Mouse (Mus musculus) heart, adult 8-10 months (tissue): ENCODE results near the gene Sirt2. TPM values are rescaled to one million over a fixed set of nuclear protein-coding genes. Genes with fewer than 3 reads are reported as not detected.

Source experiments
- DNase-seq: peaks from one replicate; pipeline ENCODE4 v3.0.0; 2022; ENCODE audit warnings: low spot score
- total RNA-seq, 4 experiments: library from RNA; stranded (reverse); gene quantifications; 2 replicates each; pipeline ENCODE4 v1.2.4; 2022

The Sirt2 gene
- total RNA-seq, 4 experiments from 2014 or later = 84.0 to 92.6 (median 90.8) TPM

DNA sequence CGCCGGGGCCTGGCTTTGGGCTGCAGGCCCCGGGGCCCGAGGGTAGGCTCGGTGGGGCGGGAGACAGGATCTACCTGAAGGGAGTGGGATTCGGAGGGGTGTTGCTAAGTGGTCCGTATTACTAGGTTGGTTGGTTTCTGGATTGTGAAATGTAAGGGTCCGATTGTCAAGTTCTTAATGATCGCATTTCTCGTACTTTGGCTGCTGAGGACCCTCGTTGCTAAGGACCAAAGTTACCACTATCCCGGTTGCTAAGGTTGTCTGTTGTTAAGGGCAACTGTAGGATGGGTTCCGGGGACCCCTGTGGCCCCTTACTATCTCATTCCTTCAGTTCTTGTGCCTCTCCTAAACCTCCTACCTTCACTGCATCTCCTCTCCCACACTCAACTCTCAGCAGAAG is 375 bp downstream of the Sirt2 start:
- DNase-seq = no peak

DNA sequence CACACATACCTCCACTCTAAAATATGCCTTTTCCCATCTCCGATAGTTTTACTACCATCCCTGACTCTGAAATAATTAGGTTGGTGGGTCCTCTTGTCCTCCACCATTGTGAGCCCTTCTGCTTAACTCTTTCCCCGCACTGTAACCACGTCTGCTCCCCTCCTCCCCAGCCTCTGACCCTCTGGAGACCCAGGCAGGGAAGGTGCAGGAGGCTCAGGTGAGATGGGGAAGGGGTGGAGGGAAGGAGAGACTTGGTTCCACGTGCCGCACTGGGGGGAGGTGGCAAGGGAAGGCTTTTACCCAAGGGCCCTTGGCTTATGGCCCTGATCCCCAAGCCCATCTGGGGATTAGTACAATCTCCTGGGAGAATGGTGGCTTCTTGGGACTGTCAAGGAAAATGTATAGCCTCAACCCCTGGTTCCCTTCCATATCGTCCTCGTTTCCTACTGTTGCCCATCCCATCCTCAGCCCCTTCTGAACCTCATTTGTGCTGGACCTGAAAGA is 979 bp downstream of the Sirt2 start, which contains the start of gene Nfkbib:
Gene Nfkbib, minus strand, starts transcription at position 51 of the 504 bp plus-strand sequence.
- DNase-seq = no peak

DNA sequence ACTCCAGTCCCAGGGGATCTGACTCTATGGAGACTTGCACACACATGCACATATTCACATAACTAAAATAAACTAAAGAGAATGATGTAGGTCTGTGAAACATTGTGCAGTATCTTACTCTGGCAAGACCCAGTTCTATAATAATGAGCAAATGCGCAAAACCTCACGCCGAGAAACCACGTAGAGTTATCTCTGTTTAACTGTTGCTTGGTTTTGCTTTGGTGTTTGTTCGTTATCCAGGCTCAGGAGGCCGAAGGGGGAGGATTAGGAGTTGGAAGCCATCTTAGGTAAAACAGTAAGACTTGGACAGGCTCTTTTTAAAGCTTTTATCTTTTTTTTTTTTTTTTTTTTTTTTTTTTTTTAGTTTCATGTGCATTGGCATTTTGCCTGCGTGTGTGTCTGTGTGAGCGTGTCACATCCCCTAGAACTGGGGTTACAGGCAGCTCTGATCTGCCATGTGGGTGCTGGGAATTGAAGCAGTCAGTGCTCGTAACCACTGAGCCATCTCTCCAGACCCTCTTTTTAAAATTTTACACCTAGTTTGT is 3.0 kb downstream of the Sirt2 start:
- DNase-seq = no peak

DNA sequence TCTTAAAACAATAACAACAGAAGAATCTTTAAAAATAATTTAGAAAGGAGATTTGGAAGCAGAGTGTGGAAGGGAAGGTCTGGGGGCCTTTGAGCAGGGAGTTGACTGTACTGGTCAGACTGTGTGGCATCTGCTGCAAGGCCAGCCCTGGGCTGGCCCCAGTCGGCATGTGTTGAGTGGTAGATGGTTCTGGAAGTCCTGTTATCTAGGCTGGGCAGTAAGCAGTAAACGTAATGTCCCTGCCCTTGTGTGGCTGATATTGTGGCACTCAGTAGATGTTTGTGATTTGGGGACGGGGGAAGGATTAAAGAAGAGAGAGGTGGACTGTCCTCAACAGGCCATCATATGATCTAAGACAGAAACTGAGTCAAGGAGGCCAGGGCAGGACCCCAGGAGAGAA is 3.8 kb downstream of the Sirt2 start:
- DNase-seq = no peak

DNA sequence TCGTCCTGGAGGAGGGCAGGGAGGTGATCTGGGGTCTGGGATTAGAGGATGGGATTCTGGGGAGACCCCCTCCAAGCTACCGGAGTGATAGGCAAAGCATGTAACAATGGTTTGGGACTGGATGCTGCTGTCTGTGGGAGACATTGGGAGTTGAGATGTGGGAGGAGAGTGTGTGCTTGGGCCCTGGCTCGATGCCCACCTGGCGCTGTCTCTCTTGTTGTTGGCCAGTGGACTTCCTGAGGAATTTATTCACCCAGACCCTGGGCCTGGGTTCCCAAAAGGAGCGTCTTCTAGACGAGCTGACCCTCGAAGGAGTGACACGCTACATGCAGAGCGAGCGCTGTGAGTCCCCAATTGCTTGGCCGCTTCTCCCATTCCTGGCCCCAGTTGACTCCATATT is 5.3 kb downstream of the Sirt2 start:
- no peak for DNase-seq

DNA sequence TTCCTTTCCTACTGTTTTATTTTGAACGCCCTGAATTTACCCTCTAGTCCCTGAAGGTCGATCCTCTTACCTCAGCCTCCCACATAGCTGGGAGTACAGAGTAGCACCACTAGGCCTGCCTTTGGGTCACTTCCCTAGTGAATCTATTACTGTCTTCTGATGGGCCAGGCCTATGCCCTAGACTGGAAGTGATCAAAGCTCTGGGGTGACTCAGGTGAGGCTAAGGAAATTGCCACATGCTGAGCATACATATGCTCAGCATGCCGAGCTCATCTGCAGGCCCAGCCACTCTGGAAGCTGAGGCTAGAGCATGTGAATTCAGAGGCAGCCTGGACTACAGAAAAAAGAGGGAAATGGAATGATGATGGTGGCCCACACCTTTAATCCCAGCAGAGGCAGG is 6.6 kb downstream of the Sirt2 start:
- no peak for DNase-seq

DNA sequence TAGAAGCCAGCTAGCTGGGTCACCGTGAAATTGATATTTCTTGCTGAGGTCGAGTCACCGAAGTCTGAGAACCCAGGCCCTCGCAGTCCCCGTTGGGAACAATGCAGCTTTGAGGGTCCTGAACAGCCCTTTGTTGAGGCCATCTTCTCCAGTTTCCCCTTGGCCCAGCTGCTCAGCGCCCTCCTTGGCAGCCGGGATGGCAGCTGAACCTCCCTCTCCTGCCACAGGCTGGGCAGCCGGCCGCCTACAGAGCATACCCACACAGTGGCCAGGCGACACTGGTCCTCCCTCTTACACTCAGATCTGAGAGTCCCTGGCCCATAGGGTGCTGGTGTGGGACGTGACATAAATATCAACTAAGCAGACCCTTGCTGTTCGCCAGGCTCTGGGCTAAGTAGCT is 7.6 kb downstream of the Sirt2 start:
- no peak for DNase-seq

DNA sequence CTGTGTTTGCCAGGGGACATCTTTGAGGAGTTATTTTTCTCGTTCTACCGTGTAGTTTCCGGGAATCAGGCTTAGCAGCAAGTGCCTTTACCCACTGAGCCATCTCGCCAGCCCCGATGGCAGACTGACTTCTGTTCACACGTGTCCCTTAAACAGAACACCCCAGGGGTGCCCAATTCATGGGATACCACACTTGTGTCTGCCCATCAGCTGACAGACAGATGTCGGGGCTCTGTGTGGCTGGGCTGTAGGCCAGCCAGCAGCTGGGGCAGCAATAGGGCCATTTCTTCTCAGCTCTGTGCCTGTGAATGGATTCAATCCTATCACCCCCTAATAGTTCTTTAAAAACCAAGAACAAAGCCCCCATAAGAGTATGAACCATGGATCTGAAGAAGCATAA is 8.6 kb downstream of the Sirt2 start:
- DNase-seq = no peak

DNA sequence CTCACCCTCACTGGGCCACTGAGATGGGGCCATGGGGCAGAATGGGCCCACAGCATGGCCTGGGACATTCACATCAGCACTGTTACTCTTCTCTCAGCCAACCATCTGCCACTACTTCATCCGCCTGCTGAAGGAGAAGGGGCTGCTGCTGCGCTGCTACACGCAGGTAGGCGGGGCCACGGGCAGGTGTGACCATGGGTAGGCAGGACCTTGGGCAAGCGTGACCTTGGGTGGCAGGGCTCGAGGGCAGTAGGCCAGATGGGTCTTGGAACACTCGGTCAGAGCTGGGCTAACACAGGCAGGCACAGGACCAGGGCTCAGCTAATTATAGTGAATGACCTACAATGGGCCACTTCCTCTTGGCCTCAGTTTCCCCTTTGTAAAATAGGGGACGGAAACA is 12.3 kb downstream of the Sirt2 start:
- no peak for DNase-seq

DNA sequence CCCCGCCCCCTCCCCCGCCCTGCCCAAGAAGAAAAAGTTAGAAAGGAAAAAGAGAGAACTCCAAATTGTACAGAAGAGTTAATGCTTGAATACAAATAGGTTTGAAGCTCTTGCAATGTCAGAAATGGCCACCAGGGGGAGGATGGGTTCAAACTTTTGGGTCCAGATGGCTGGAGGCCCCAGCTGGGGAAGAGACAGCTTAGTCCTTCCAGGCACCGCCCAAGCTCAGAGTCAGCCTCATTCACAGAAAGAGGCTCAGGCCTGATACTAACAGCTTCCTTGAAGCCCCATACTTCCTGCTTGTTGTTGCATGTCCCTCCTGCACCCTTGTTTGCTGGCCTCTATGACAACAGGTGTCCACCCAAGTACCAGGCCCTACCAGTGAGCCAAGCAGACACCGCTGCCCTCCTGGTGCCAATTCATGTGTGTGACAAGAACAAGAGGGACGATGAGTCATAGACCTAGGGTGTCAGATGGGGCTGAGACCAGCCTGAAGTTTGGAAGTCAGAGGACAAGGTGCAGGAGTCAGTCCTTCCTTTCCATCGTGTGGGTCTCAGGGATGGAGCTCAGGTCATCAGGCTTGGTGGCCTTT is 13.6 kb downstream of the Sirt2 start:
- DNase-seq = peak; percentile 93

DNA sequence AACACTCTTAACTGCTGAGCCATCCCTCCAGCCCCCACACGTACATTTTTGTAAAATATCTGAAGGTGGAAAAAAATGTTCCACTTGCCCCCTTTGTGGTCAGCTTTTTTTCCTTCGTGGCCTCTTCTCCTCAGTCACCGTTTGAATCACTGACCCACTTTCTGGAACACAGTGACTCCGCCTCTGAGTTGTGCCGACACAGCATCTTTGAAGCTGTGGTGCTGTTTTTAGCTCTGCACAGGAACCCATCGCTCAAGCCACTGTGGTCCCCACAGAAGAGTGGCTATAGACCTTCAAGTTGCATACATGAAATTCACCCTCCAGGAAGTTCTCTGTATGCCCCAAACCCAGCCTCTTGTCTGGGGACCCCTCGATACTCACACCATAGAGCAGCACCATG is 14.3 kb downstream of the Sirt2 start:
- no peak for DNase-seq

DNA sequence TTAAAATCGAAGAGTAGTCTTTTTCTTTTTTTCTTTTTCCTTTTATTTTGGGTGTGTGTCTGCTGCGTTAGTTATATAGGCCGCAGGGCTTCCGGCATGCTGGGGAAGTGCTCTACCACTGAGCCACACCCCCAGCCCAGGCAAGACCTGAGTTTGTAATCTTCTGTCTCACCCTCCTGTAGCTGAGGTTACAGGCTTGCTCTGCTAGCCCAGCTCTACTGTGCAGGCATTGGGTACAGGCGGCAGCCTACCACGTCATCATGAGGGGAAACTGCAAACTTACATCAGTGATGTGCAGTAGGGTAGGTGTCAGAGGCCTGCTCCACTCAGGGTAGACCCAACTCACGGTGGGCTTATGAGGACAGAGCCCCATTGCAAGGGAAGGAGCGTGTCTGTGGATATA is 14.7 kb downstream of the Sirt2 start:
- DNase-seq = no peak

DNA sequence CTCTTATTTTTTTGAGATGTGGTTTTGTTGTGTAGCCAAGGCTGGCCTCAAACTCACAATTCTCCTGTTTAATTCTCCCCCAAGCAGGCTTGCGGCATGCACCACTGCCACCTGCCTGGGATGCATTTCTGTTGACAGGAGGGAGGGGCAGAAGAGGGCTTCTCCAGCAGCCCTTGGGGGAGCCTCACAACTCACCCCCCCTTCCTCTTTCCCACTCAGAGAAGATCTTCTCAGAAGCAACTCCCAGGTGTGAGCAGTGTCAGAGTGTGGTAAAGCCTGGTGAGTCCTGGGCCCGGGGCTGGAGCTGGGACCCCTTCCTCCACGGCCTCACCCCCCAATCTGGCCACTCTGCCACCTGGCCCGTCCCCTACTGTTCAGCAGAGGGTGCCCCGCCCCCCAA is 18.6 kb downstream of the Sirt2 start:
- DNase-seq = no peak

DNA sequence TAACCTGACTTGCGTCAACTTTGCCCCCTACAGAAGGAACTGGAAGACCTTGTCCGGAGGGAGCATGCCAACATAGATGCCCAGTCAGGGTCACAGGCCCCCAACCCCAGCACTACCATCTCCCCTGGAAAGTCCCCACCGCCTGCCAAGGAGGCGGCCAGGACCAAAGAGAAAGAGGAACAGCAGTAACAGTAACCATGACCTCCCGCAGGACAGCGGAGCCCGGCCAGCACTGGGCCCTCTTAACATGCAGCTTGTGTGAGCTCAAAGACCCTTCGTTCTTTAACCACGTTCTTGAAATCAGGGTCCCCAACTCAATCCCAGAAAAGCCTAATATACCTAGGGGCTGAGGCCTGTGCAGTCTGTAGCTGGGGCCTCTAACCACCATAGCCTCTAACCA is 21.3 kb downstream of the Sirt2 start:
- DNase-seq = no peak

DNA sequence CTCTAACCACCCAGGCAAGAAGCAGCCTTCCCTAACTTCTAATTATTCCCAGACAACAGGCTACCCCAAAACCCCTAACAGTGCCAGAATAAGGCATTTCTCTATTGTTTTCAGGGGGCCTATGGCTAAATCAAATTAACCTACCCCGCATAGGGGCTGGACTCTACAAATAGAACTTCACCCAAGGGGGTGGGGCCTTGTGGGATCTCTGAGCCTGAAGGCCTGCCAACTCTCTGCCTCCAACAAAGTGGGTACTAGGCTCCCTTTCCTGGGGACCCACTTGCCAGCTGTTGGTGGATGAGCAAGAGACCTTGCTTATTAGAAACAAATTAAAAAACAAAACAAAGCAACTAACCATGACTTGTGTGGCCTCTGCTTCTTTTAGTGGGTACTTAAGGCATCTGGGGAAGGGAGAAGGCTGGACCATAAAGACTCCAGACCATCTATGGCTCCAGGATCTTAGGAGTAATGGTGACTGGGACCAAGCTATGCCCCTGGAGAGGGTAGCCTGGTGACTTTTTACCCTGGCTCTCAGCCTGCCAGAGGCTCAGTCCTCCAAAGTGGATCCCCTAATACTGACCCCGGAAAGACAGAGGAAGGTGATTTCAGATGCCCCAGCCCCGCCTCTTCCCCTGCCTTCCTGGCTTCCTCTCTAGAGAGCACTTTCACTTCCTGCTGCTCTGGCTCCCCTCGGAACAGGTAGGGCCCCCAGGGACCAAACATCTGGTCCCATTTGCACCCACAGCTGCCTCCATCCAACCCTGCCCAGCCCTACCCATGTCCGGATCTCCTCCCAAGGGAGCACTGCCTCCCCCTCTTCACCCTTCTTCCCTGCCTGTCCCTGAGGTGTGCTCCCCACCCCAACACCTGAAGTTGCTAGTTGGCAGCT is 22.0 kb downstream of the Sirt2 start, which contains the start of gene Rinl:
Gene Rinl, plus strand, starts transcription at position 663 of the 889 bp plus-strand sequence.
- no peak for DNase-seq

DNA sequence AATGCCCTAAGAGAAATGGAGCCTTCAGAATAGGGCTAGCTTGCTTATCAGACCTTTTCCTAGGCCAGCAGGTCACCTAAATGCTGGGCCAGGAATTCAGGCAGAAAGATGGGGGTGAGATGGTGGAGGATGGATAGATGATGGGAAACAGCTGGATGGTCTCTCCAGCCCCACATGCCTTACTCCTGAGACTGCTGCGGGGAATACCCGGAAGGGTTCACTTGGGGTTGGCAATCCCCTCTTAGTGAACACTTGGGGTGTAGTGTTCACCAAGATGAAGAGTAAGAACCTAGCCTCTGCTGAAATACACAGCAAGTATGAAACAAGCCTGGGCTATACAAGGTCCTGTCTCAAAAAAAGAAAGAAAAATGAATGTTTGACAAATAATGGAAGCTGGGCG is 22.7 kb downstream of the Sirt2 start:
- DNase-seq = no peak

DNA sequence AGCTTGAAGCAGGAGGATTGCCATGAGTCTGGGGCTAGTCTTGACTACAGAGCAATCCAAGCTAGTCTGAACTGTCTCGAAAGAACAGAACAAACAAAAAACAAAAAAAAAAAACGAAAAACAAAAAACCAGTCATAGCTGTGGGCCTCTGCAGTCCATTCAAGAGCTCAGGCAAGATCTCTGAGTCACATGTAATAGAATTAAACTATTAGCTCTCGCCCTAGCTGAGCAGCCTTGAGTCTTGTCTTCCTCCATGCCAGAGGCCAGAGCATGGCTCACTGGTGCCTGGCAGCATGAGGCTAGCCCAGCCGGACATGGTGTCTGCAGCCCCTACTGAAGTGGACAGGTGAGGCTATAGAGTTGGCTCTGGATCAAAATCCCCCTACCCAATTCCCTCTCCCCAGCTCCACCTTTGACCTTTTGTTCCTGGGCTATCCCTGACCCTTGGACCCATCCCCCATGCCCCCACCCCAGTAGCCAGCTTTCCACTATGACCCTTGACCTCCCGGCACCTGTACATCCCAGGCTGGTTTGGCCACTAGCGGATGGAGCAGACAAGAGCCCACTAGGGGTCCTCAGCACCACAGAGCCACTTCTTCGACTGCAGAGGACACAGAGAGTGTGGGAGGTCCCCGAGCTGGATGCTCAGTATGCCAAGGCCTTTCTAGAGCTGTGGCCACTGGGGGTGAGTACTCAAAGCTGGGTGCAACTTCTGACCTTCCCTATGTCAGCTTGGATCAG is 23.7 kb downstream of the Sirt2 start:
- DNase-seq = no peak

DNA sequence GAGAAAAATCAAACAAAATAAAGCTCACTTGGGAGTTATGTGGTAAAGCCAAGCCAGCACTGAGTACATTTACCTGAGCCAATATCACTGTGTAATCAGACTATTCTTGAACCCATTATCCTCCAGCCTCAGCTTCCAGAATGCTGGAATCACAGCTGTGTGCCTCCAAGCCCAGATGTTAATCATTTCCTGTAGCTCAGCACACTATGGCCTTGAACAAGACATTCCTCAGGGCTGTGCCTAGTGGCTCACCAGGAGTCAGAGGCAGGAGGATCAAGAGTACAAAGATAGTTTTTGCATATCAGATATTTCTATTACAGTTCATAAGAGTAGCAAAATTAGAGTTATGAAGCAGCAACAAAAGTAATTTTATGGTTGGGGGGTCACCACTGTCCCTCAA is 25.2 kb downstream of the Sirt2 start:
- no peak for DNase-seq

DNA sequence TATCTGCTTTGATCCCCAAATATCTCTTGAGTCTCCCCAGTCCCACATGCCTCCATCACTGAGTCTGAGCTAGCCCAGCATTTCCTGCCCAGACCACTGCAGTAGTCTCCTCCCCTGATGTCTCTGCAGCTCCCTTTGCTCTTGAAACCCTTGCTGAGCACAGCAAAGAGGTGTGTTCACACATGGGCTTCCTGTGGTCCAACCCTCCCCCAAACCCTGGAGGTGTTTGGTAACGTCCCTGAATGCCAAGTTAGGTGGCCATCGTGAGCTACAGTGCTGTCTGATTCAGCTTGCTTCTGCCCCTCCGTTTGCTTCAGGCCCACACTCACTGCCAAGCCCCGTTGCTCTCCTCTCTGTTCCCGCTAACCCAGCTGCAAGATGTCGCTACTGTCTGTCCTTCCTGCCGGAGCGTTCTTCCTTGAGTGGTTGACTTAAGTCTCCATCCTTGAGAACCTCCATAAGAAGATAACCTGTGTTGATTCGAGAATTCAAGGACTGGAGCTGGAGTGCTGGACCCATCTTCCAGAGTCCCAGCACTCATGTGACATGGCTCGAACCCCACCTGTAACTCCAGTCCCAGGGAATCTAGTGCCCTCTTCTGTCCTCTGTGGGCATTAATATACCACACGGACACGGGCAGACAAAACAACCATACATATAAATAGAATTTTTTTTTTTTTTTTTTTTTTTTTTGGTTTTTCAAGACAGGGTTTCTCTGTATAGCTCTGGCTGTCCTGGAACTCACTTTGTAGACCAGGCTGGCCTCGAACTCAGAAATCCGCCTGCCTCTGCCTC is 26.1 kb downstream of the Sirt2 start:
- DNase-seq = no peak

DNA sequence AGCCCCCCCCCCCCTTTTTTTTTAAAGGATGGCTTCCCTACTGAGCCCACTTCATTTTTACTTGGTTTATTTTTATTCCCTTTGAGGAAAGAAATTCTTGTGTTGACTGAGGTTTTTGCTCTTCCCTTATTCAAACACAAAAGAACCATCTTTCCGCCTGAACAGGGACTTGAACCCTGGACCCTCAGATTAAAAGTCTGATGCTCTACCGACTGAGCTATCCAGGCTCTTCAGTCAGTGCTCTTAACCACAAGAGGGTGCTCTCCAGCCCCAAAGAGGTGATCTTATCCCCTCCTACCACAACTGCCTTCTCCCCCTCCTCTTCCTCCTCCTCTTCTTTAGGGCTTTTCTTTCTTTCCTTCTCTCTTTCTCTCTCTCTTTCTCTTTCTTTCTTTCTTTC is 27.3 kb downstream of the Sirt2 start:
- peak; percentile 33 for DNase-seq

DNA sequence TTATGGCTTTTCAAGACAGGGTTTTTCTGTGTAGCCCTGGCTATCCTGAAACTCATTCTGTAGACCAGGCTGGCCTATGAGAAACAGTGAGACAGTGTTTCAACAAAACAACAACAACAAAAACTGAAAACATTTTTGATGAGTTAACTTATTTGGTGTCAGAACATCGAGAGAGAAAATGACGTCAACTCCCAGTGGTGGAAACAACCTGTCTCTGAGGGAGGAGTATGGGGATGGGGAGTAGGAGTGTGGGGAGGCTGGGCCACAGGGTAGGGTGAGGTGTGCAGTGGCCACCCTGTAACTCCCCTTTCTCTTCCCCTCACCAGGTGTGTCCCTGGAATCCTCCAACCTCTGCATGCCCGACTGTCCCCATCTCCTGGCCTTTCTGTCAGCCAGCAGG is 28.0 kb downstream of the Sirt2 start:
- no peak for DNase-seq
